Mouse (Mus musculus): Measurements from ENCODE around the gene Rnf135.

DNA sequence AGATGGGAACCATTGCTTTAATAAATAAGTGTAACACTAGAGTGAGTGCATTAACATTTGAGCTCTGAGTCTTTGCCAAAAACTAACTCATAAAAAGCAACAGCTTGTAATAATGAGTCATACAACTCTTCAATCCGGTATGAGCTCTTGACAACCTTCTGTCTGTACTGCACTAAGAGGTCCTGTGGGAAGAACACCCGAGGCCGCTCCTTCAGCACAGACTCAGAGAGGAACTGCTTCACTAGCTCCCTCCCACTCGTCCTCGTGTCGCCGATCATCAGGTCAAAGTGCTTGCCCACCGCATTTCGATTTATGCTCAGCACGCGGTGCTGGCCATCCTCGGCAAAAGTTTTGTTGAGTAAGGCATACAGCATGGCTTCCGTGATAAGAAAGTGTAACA is 46.9 kb upstream of the Rnf135 start:
- TF ChIP-seq CTCF (IDR thresholded peaks at IDR 0.05; ENCODE audit: insufficient read depth, low read depth, low read length) (no peak), POLR2A (IDR thresholded peaks at IDR 0.05; ENCODE audit: insufficient read depth, low read depth, low read length) (no peak)
